Mouse (Mus musculus) heart, postnatal 0 days (tissue): ENCODE data around the gene Pex14.

Source experiments
- CTCF ChIP-seq: IDR thresholded peaks from 2 replicates; pipeline ENCODE4 v1.5.1; 2016; ENCODE audit warnings: antibody characterized with exemption, control low read depth, low read depth
- EP300 ChIP-seq: IDR thresholded peaks from 2 replicates; pipeline ENCODE4 v1.6.1; 2016; ENCODE audit warnings: antibody characterized with exemption, low read depth

- no peak for TF ChIP-seq CTCF
- TF ChIP-seq EP300, result no peak
Observed at GRCm38 (mm10) chr4:149064061-149064854, 35.4 kb downstream of the Pex14 start.
